Mouse (Mus musculus): ENCODE data around the gene Plch2.

GRCm38 (mm10) chr4:155079666-155080065 lies 23.1 kb upstream of the Plch2 start:
- TF ChIP-seq TAL1 (IDR thresholded peaks at IDR 0.05; ENCODE audit: low read length) (no peak), GATA1 (IDR thresholded peaks at IDR 0.05; ENCODE audit: low read length) (no peak)

Data from erythroblast, embryonic 14.5 days (primary cell).